Mouse (Mus musculus) limb, embryonic 13.5 days (tissue): Measurements from ENCODE around the gene Tnfsf11. TPM values are rescaled to one million over a fixed set of nuclear protein-coding genes. Genes with fewer than 3 reads are reported as not detected.

ENCODE experiments used
- ATAC-seq: fragments of 200-750 bp; cut with Nextera tagmentation; 2 replicates; pipeline ENCODE4 v1.8.0; 2017; ENCODE audit warnings: low read depth, moderate number of reproducible peaks, moderate TSS enrichment; ENCODE audit not compliant: low FRiP score
- H3K27ac ChIP-seq: fragments of 300-500 bp; sonication (generic); 2 replicates; pipeline ENCODE4 v1.5.1; 2015; ENCODE audit warnings: inconsistent platforms, mild to moderate bottlenecking, moderate library complexity
- H3K27me3 ChIP-seq: fragments of 300-500 bp; sonication (generic); 2 replicates; pipeline ENCODE4 v1.6.1; 2015; ENCODE audit warnings: mild to moderate bottlenecking, inconsistent platforms
- H3K36me3 ChIP-seq: fragments of 300-500 bp; sonication (generic); 2 replicates; pipeline ENCODE4 v1.6.1; 2015; ENCODE audit warnings: inconsistent platforms, mild to moderate bottlenecking, moderate library complexity
- H3K4me1 ChIP-seq: fragments of 300-500 bp; sonication (generic); 2 replicates; pipeline ENCODE4 v1.6.1; 2015; ENCODE audit warnings: inconsistent platforms
- H3K4me2 ChIP-seq: fragments of 300-500 bp; sonication (generic); replicated peaks from 2 replicates; pipeline ENCODE4 v1.6.1; 2015; ENCODE audit warnings: inconsistent platforms, mild to moderate bottlenecking, moderate library complexity
- H3K4me3 ChIP-seq: fragments of 300-500 bp; sonication (generic); 2 replicates; pipeline ENCODE4 v1.5.1; 2015; ENCODE audit warnings: moderate library complexity, mild to moderate bottlenecking, inconsistent platforms
- H3K9ac ChIP-seq: fragments of 300-500 bp; sonication (generic); 2 replicates; pipeline ENCODE4 v1.6.1; 2015; ENCODE audit warnings: mild to moderate bottlenecking, inconsistent platforms
- H3K9me3 ChIP-seq: fragments of 300-500 bp; sonication (generic); 2 replicates; pipeline ENCODE4 v1.6.1; 2016; ENCODE audit warnings: inconsistent platforms
- WGBS: fragments of 180-500 bp; shearing (Covaris S2); methylation state at CpG from one replicate; pipeline ENCODE4 v1.1.7; 2015; 5-methylcytosine and 5-hydroxymethylcytosine counted together
- microRNA-seq: library from miRNA; unstranded; fragments of <30 nt; microRNA quantifications from one replicate; pipeline ENCODE4, GENCODE M21; 2016
- polyA plus RNA-seq: library from polyadenylated mRNA; unstranded; fragments of >200 nt; fragmentation: Nextera tagmentation; extraction: Ambion mirVana; gene quantifications from 2 replicates; pipeline ENCODE4 v1.2.1, GENCODE M21; 2015

The Tnfsf11 gene
- polyA plus RNA-seq, 1 experiment from 2014 or later: 0.61 TPM

DNA sequence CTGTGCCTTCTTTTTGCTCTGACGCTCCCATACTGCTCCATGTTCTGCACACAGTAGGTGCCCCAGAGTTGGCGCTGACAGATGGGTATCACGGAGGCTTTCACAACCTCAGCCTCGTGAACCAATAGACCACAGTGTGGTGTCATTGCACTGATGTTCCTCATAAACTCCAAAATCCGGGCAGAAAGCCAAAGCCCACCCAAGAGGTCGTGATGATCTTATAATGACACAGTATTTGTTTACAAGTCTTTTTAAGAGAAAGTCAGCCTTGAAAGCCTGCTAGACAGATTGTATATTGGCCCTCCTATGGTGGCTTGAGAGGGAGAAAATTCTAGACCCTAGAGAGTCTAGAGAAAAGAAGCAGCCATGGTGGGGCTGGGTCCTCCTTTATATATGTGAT is 70.6 kb downstream of the Tnfsf11 start:
- H3K27ac ChIP-seq: no peak overlapping the region
- H3K4me2 ChIP-seq: no peak overlapping the region
- H3K9ac ChIP-seq: no peak overlapping the region
- no peak for ATAC-seq
- H3K9me3 ChIP-seq: no peaks in the 10 kb centered on the region
- no peaks in the 10 kb centered on the region for H3K36me3 ChIP-seq
- H3K4me1 ChIP-seq: peaks cover 8% of the 10 kb centered on the region; the same call in 1 of the 2 replicates
- no peaks in the 10 kb centered on the region for H3K27me3 ChIP-seq
- H3K4me3 ChIP-seq: no peak overlapping the region
- WGBS: 64% methylated on average over 6 of the region's 6 CpGs

DNA sequence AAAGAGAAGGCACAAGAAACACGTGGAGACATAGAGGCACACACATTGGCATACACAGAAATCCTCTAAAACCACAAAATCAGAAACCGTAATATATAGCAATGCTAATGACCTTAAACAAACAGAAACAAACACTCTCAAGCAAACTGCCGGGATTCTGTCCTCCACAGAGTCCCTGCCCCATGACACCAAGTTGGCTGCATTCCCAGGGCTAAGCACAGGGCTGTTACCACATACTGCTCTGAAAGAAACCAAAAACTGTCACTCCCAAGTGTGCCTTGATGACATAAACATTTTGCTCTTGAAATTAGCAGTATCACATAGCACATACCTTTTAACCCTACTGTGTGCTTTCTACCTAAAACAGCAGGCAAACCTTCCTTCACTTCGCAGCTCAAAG is 71.7 kb downstream of the Tnfsf11 start:
- Histone ChIP-seq H3K4me1 (peaks cover 8% of the 10 kb centered on the region; the same call in 1 of the 2 replicates), H3K9ac (no peak overlapping the region), H3K36me3 (no peaks in the 10 kb centered on the region), H3K9me3 (no peaks in the 10 kb centered on the region), H3K4me2 (no peak overlapping the region), H3K4me3 (no peak overlapping the region), H3K27me3 (no peaks in the 10 kb centered on the region), H3K27ac (no peak overlapping the region)
- no peak for ATAC-seq
- WGBS: 54% methylated on average over 4 of the region's 4 CpGs

DNA sequence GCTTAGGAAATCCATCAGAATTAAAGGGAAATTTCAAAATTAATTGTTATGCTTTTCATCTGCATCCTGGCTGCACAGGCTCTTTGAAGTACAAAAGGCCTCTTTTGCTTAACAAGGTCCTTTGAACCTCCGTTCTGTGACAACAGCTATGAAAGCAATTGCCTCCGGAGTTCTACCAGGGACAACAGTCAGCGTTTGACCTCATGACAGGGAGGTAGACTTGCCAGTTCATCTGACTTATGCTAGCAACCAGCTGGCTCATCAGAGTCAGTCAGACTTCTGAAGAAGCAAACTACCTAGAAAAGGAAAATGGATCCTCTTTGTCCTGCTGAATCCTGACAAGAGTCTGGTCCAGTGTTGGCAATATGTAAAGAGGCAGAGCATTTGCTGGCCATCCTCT is 72.5 kb downstream of the Tnfsf11 start:
- 6% methylated on average over 3 of the region's 3 CpGs for WGBS

DNA sequence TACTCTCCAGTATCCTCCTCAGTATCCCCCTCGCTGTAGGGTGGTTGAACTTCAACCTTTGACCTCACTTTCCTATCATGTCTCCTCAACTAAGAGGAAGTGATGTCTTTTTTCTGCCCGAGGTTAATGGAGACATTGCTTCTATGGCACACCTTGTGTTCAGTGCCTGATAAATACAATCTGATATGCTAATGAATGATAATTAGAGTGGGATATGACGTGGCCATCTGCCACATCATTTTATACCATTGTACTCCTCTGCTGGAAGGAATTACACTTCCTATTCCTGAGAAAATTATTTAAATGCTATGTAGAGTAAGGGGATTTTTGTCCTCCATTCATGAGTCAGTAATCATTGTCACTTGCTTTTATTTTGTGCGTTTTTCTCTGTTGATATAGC is 78.8 kb downstream of the Tnfsf11 start:
- Histone ChIP-seq H3K4me1 (no peaks in the 10 kb centered on the region), H3K9me3 (no peaks in the 10 kb centered on the region), H3K27ac (no peak overlapping the region), H3K4me2 (no peak overlapping the region), H3K36me3 (no peaks in the 10 kb centered on the region), H3K9ac (no peak overlapping the region), H3K27me3 (no peaks in the 10 kb centered on the region), H3K4me3 (no peak overlapping the region)
- WGBS: 78% methylated on average over 4 of the region's 4 CpGs
- no peak for ATAC-seq

More for the DNA sequence above, 72.5 kb downstream of the Tnfsf11 start:
- Histone ChIP-seq H3K4me3 (no peak overlapping the region), H3K4me2 (no peak overlapping the region), H3K27me3 (no peaks in the 10 kb centered on the region), H3K27ac (no peak overlapping the region), H3K36me3 (no peaks in the 10 kb centered on the region), H3K4me1 (peaks cover 8% of the 10 kb centered on the region; the same call in 1 of the 2 replicates), H3K9ac (no peak overlapping the region), H3K9me3 (no peaks in the 10 kb centered on the region)
- no peak for ATAC-seq

Small RNA genes within 50 kb of the gene (microRNA-seq; reads per million reads assigned to microRNA genes)
- gene Gm23652: not detected

Other genes starting within 250 kb of the Tnfsf11 start
- gene Fam216b, start 219.0 kb downstream of the Tnfsf11 start, polyA plus RNA-seq: not detected in 2 replicates
- 20.8 and 25.7 TPM in 2 replicates for gene Akap11, start 228.8 kb upstream of the Tnfsf11 start, polyA plus RNA-seq